Mouse (Mus musculus) neural tube, embryonic 14.5 days (tissue): ENCODE measurements at regions not wholly inside any gene's neighbourhood (a gene's known extent, or its start where the extent isn't known, plus 50 kb on each side); places are given as distances from the start of the nearest gene placed in this dataset.

Experiments
- ATAC-seq: fragments of 200-750 bp; cut with Nextera tagmentation; 2 replicates; pipeline ENCODE4 v1.8.0; 2017; ENCODE audit warnings: low read depth, mild to moderate bottlenecking, moderate TSS enrichment, moderate library complexity
- H3K27ac ChIP-seq: fragments of 300-500 bp; sonication (generic); 2 replicates; pipeline ENCODE4 v1.5.1; 2014; ENCODE audit warnings: low read depth, mild to moderate bottlenecking, control low read depth, low read length, moderate library complexity, mixed read lengths
- H3K27me3 ChIP-seq: fragments of 300-500 bp; sonication (generic); 2 replicates; pipeline ENCODE4 v1.6.1; 2014; ENCODE audit warnings: low read length; ENCODE audit not compliant: control insufficient read depth, insufficient read depth
- H3K36me3 ChIP-seq: fragments of 300-500 bp; sonication (generic); 2 replicates; pipeline ENCODE4 v1.6.1; 2014; ENCODE audit warnings: low read length, mixed read lengths; ENCODE audit not compliant: control insufficient read depth, insufficient read depth
- H3K4me1 ChIP-seq: fragments of 300-500 bp; sonication (generic); 2 replicates; pipeline ENCODE4 v1.6.1; 2014; ENCODE audit warnings: low read length; ENCODE audit not compliant: control insufficient read depth, insufficient read depth
- H3K4me2 ChIP-seq: fragments of 300-500 bp; sonication (generic); 2 replicates; pipeline ENCODE4 v1.6.1; 2014; ENCODE audit warnings: mild to moderate bottlenecking, low read depth, low read length, control low read depth
- H3K4me3 ChIP-seq: fragments of 300-500 bp; sonication (generic); 2 replicates; pipeline ENCODE4 v1.5.1; 2014; ENCODE audit warnings: low read depth, low read length, control low read depth, mixed read lengths
- H3K9ac ChIP-seq: fragments of 300-500 bp; sonication (generic); replicated peaks from 2 replicates; pipeline ENCODE4 v1.6.1; 2014; ENCODE audit warnings: low read depth, mild to moderate bottlenecking, control low read depth, low read length, mixed read lengths
- H3K9me3 ChIP-seq: fragments of 300-500 bp; sonication (generic); 2 replicates; pipeline ENCODE4 v1.6.1; 2016; ENCODE audit warnings: low read length; ENCODE audit not compliant: control insufficient read depth
- WGBS: fragments of 180-500 bp; shearing (Covaris S2); extraction: QIAGEN DNeasy Blood & Tissue Kit; methylation state at CpG from one replicate; pipeline ENCODE4 v1.1.7; 2014; 5-methylcytosine and 5-hydroxymethylcytosine counted together

DNA sequence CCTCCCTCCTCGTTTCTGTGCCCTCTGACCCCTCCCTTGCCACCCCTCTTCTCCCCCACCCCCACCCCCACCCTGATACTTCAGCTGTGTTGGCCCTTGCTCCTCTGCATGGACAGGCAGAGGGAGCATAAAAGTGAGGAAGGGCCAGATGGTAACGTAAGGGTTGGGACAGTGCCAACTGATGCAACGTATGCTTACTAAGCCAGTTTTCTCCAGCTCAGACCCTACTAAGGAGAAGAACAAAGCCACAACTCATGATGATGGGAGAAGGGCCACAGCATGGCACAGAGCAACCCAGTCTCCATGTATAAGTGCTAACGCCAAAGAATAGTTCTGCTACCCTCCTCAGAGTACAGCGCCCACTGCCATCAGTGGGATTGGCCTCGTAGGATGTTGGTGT lies 58.0 kb upstream of the Sh3gl3 start:
- no peaks in the 10 kb centered on the region for H3K36me3 ChIP-seq
- WGBS: 78% methylated on average over 6 of the region's 6 CpGs
- no peaks in the 10 kb centered on the region for H3K27me3 ChIP-seq
- no peaks in the 10 kb centered on the region for H3K9me3 ChIP-seq
- no peak overlapping the region for H3K4me3 ChIP-seq
- no peak for ATAC-seq
- H3K27ac ChIP-seq: no peak overlapping the region
- H3K4me2 ChIP-seq: no peak overlapping the region
- H3K4me1 ChIP-seq: no peaks in the 10 kb centered on the region
- H3K9ac ChIP-seq: no peak overlapping the region

- H3K27me3 ChIP-seq: no peaks in the 10 kb centered on the region
- H3K9me3 ChIP-seq: no peaks in the 10 kb centered on the region
- H3K36me3 ChIP-seq: no peaks in the 10 kb centered on the region
- WGBS: 16% methylated on average over 2 of the region's 2 CpGs
- peak; percentile 84 for ATAC-seq
- no peak overlapping the region for H3K4me2 ChIP-seq
- H3K4me3 ChIP-seq: no peak overlapping the region
- H3K27ac ChIP-seq: no peak overlapping the region
- no peaks in the 10 kb centered on the region for H3K4me1 ChIP-seq
- no peak overlapping the region for H3K9ac ChIP-seq
These were observed 54.4 kb upstream of the Sh3gl3 start for GRCm38 (mm10) chr7:82119266-82119665.

DNA sequence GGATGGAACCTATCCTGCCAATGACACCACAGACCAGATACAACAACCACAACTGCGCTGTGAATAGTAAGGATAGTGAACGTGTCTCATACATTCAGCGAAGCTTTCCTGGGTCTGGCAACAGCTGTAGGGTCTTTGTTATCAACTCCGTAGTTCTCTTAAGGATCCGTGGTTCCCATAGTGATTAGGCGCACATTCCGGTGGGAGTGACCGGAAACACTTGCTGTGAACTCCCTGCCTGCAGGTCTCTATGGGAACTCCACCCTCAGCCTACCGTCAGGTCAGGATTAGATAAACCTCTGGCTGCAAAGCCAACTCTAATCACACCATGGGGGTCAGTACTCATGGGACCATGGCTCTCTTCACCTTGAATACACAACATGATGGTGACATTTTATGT lies 53.8 kb upstream of the Sh3gl3 start:
- 65% methylated on average over 9 of the region's 9 CpGs for WGBS
- H3K36me3 ChIP-seq: no peaks in the 10 kb centered on the region
- ATAC-seq: no peak
- H3K4me3 ChIP-seq: no peak overlapping the region
- H3K4me1 ChIP-seq: no peaks in the 10 kb centered on the region
- H3K27me3 ChIP-seq: no peaks in the 10 kb centered on the region
- H3K4me2 ChIP-seq: no peak overlapping the region
- no peak overlapping the region for H3K9ac ChIP-seq
- no peaks in the 10 kb centered on the region for H3K9me3 ChIP-seq
- no peak overlapping the region for H3K27ac ChIP-seq

DNA sequence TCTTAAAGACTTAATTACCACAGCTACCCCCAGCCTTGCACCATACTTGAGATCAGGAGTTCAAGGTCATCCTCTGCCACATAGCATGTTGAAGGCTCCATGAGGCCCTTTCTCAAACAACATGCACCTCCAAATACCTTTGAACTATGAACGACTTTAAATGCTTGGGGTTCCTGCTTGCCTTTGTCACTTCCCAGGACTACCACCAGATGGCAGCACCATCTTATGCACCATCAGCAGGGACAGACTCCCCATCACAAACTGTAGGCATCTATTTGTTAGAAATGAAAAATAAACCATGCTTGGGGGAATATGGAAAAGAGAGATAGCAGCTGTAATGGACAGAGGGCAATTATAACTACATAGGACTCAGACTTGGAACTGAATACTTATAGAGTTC lies 51.9 kb upstream of the Sh3gl3 start:
- Histone ChIP-seq H3K36me3 (no peaks in the 10 kb centered on the region), H3K9me3 (no peaks in the 10 kb centered on the region), H3K27ac (no peak overlapping the region), H3K27me3 (no peaks in the 10 kb centered on the region), H3K4me3 (no peak overlapping the region), H3K4me2 (no peak overlapping the region), H3K9ac (no peak overlapping the region), H3K4me1 (no peaks in the 10 kb centered on the region)
- 11% methylated on average over 1 of the region's 1 CpGs for WGBS
- no peak for ATAC-seq
